Mouse (Mus musculus) bone marrow macrophage, adult 2 months (primary cell): ENCODE data around the gene Arsg. TPM values are rescaled to one million over a fixed set of nuclear protein-coding genes. Genes with fewer than 3 reads are reported as not detected.

Experiments used
- H3K27ac ChIP-seq: 2 replicates; pipeline ENCODE4 v1.5.1; 2012; ENCODE audit warnings: low read depth, low read length; ENCODE audit not compliant: insufficient read depth
- H3K4me1 ChIP-seq: 2 replicates; pipeline ENCODE4 v1.6.1; 2012; ENCODE audit warnings: low read length; ENCODE audit not compliant: control insufficient read depth, insufficient read depth
- H3K4me3 ChIP-seq: 2 replicates; pipeline ENCODE4 v1.5.1; 2012; ENCODE audit warnings: mild to moderate bottlenecking, low read length, moderate library complexity; ENCODE audit not compliant: insufficient read depth
- CTCF ChIP-seq: IDR thresholded peaks from 2 replicates; pipeline ENCODE4 v1.5.1; 2012; ENCODE audit warnings: low read depth, mild to moderate bottlenecking, low read length, moderate library complexity
- POLR2A ChIP-seq: IDR thresholded peaks from 2 replicates; pipeline ENCODE4 v1.6.1; 2012; ENCODE audit warnings: mild to moderate bottlenecking, low read depth, low read length, borderline replicate concordance
- polyA plus RNA-seq: library from polyadenylated mRNA; stranded (reverse); fragments of >200 nt; gene quantifications from 2 replicates; pipeline ENCODE4 v1.2.4, GENCODE M21; 2012; ENCODE audit not compliant: missing spikeins, insufficient read depth, insufficient read length

The Arsg gene
- polyA plus RNA-seq, 1 experiment: 3.7 TPM

DNA sequence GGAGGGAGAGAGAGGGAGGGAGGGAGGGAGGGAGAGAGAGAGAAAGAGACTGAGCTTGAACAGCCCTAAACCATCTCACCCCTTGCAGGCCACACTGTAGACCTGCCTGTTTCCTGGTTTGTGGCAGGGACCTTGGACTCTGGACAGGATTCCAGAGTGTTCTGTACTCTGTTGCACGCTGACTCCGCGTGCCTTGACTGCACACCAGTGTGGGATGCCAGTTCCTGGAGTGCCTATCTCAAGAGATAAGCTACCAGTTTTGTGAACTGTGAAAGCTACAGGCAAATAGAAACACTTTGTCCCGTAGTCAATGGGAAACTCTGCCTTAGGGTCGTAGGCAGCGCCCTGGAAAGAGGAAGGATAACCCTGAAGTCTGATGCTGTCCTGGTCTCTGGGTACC, 83.0 kb downstream of the Arsg start:
- peaks cover 5% of the 10 kb centered on the region for H3K4me1 ChIP-seq
- H3K4me3 ChIP-seq: no peak overlapping the region
- TF ChIP-seq POLR2A (no peak), CTCF (no peak)
- H3K27ac ChIP-seq: no peak overlapping the region

DNA sequence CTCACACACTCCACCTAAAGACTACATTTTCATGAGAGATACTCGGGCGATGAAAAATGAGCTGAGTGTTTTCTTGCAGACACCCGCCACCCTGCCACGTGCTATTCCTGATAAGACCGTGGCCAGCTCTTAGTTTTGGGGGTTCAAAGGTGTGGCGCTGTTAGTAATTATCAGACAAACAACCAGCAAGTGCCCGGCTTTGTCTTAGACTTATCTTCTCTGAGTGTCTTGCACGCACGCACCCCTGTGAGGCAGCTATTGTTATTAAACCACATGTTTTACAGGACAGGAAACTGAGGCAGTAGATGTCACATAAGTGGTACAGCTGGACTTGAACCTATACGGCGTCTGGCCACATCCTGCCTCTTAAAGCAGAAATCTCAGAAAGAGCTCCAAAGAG, 84.2 kb downstream of the Arsg start:
- Histone ChIP-seq H3K4me3 (no peak overlapping the region), H3K27ac (no peak overlapping the region), H3K4me1 (peaks cover 9% of the 10 kb centered on the region)
- no peak for TF ChIP-seq POLR2A
- TF ChIP-seq CTCF: no peak

DNA sequence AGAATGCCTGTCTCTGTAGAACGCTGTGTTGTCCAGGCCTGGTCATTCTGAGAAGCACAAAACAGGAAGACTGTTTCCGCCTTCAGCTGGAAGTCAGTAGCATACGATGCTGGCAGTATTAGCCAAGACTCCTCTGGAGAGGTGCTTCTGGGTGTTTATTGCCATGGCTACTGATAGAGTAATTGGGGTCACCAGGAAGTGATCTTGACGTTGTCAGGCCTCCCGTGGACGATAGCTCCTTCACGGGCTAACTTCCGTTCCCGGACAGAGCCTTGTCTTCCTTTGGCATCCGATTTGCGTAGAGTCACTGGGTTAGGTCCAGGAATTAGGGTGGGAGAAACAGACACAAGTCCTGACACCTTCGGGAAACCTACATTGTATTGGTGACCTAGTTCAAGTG, 86.1 kb downstream of the Arsg start:
- H3K4me1 ChIP-seq: peaks cover 9% of the 10 kb centered on the region
- H3K27ac ChIP-seq: no peak overlapping the region
- no peak overlapping the region for H3K4me3 ChIP-seq
- TF ChIP-seq POLR2A (no peak), CTCF (no peak)

DNA sequence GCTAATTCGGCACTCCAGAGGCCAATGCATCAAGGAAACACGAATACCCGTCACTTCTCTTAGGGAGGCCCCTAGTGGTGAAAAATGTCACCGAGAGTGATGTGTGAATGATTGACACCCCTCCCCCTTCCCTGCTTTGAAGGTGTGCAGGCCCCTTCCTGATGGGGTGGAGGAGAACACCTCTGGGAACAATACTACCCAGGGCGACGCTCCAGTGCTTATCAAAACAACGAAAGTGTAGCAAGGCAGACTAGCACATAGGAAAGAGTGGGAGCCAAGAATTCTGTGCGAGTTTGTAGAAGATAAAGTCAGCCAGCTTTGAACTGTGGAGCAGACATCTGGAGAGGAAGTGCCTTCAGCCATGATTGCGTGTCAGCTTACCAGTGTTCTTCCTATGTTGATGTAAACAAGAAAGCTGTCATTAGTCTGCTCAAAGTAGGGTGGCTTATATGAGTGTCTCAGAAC, 87.7 kb downstream of the Arsg start:
- Histone ChIP-seq H3K27ac (no peak overlapping the region), H3K4me3 (no peak overlapping the region), H3K4me1 (peaks cover 9% of the 10 kb centered on the region)
- no peak for TF ChIP-seq POLR2A
- peak; percentile 31; the same call in 1 of the 2 replicates for TF ChIP-seq CTCF

DNA sequence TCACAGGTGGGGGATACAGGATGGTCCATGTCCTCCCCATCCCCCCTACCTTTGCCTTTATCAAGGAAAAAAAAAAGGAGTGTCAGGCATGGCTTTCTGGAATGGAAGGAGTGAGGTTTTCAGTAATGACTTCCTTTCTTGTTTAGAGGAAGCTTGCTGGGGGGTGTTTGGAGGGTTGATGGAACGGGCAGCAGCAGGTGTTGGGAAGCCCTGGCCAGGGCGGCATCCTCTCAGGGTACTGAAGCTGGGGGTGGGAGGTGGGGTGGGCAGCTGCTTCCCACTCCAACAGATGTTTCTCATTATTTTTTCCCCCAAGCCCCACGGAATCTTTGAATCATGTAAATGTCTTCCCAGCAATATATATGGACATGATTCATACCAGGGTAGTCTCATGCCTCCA, 88.3 kb downstream of the Arsg start:
- Histone ChIP-seq H3K4me1 (peaks cover 9% of the 10 kb centered on the region), H3K27ac (no peak overlapping the region), H3K4me3 (no peak overlapping the region)
- TF ChIP-seq CTCF (no peak), POLR2A (no peak)

DNA sequence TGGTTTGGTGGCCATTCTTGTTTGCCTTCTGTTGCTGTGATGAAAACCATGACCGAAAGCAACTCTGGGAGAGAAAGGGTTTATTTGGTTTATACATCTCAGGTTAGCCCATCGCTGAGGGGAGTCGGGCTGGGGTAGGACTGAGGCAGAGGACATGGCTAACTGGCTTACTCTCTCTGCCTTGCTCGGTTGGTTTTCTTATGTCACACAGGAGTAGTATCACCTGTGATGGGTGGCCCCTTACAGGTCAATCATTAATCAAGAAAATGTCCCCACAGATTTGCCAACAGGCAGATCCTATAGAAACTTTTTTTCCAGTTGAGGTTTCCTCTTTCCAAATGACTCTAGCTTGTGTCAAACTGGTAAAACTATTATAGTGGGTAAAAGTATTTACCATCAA, 90.5 kb downstream of the Arsg start:
- TF ChIP-seq POLR2A (no peak), CTCF (no peak)
- peaks cover 9% of the 10 kb centered on the region for H3K4me1 ChIP-seq
- no peak overlapping the region for H3K27ac ChIP-seq

DNA sequence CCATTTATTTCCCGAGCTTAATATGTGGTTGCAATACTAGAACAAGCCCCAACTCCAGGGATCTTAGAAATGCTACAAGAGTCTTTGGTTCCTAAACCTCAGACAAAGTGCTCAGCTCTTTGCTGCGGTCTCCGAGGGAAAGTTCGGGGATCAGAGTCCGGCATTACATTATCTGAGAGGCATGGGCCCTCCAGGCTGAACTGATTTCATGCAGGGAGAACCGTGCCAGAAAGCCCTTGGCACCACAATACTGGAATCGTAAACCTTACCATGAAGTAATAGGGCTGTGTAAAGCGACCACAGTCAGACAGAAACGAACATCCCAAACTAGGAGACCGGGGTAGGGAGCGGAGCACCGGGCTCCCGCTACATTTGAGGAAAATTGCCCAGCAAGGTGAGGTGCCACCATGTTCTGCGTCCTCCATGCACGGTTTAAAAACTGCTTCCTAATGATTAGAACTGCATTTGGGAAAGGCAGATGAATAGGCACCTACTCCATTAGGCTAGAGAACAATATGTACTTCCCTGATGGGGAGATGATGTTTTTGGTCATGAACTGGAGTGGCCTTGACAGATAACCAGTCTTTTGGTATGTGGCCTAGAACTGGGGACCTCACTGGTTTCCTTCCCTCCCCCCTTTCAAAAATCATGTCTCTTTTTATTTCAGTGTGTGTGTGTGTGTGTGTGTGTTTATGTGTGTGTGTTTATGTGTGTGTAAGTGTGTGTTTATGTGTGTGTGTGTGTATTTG, 91.5 kb downstream of the Arsg start:
- Histone ChIP-seq H3K4me1 (peaks cover 9% of the 10 kb centered on the region), H3K4me3 (no peak overlapping the region), H3K27ac (no peak overlapping the region)
- TF ChIP-seq CTCF: no peak

More for the DNA sequence above, 90.5 kb downstream of the Arsg start:
- H3K4me3 ChIP-seq: no peak overlapping the region

DNA sequence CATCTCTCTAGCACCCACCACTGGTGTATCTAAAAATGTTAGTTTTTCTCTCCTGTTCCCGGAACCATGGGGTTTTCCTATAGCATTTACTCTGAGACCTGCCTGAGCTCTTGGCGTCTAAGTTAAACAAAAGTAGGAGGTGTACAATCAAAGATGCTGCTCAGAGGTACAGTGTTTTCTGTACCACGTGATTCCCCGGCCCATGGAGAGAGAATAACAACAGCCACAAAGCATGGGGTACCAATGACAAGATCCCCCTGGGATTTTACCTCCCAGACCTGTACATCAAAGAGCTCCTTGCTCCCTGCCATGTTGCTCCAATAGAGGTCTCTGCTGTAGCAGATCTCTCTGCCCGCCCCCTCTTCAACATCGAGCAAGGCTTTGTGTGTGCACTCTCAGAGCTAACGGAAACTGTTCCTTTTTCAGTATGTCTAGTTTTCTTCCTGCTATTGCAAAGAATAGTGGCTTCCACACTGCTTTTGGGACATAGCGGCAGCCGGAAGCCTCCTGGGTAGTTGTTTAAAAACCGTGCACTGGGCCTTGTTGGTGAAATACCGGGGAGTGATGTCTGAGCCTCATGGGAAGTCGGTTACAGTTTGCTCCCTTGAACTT, 95.9 kb downstream of the Arsg start:
- no peak overlapping the region for H3K27ac ChIP-seq
- TF ChIP-seq CTCF (no peak), POLR2A (no peak)
- H3K4me3 ChIP-seq: no peak overlapping the region
- H3K4me1 ChIP-seq: no peaks in the 10 kb centered on the region

DNA sequence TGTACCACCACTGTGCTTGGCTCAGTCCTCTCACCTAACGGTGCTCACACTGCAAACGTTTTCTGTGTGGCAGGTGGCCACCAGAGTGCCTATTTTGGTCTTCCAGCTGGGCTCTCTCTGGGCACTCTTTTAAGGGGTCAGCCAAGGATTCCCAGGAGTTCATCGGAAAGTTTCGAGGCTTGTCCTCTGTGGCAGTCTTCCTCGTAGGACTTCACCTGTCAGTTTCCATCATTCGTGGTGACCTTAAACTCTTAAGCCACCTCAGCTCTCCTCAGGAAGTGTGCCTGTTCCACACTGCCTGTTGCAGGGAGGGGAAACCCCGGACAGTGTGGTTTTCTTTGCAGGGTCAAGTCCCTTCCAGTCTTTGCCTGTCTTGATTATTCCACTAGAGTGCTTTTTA, 96.6 kb downstream of the Arsg start:
- Histone ChIP-seq H3K27ac (no peak overlapping the region), H3K4me3 (no peak overlapping the region), H3K4me1 (no peaks in the 10 kb centered on the region)
- TF ChIP-seq CTCF (no peak), POLR2A (no peak)

DNA sequence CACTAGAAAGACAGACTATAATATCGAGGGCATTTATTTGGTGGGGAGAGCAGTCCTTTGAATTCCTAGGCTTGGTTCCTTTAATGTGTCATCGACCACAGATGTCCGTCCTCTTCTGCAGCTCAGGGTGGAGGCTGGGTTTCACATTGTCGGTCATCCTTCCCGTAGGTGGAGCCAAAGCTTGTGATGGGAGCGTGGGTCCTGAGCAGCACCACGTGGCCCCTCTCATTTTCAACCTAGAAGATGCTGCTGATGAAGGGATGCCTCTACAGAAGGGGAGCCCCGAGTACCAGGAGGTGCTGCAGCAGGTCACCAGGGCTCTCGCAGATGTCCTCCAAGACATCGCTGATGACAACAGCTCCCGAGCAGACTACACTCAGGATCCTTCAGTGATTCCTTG, 98.9 kb downstream of the Arsg start:
- Histone ChIP-seq H3K4me1 (no peaks in the 10 kb centered on the region), H3K27ac (no peak overlapping the region), H3K4me3 (no peak overlapping the region)
- TF ChIP-seq CTCF (no peak), POLR2A (no peak)

DNA sequence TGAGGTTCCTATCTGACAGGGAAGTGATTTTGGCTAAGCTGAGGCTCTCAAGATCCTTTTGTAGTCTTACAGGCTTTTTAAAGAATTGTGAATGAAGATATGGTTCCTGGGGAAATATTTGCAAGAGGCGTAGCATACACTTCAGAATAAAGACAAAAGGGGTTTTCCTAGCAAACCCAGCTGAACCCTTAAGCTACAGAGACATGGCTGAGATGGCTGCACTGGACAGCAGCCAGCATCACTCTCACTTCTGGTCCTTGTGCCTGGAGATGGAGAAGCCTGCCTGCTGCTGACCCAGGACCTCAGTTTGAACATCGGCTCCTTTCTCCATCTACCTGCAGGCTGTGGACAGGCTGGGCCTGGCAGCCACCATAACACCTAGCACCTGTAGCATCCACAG, 101.4 kb downstream of the Arsg start:
- Histone ChIP-seq H3K4me1 (no peaks in the 10 kb centered on the region), H3K4me3 (no peak overlapping the region), H3K27ac (no peak overlapping the region)
- no peak for TF ChIP-seq POLR2A
- no peak for TF ChIP-seq CTCF
